Mouse (Mus musculus) thymus, adult 2 months (tissue): ENCODE data around the gene Bst1.

ENCODE experiments used
- CTCF ChIP-seq: fragments of 200-500 bp; IDR thresholded peaks from 2 replicates; pipeline ENCODE4 v1.5.1; 2012; ENCODE audit warnings: mild to moderate bottlenecking, control low read depth, low read length, moderate library complexity, borderline replicate concordance; ENCODE audit not compliant: control insufficient read depth, poor library complexity, insufficient read depth; ENCODE audit errors: extremely low read depth
- POLR2A ChIP-seq: fragments of 200-500 bp; IDR thresholded peaks from 2 replicates; pipeline ENCODE4 v1.6.1; 2012; ENCODE audit warnings: mild to moderate bottlenecking, low read length, control low read depth, moderate library complexity; ENCODE audit not compliant: control insufficient read depth, poor library complexity, insufficient read depth; ENCODE audit errors: extremely low read depth

DNA sequence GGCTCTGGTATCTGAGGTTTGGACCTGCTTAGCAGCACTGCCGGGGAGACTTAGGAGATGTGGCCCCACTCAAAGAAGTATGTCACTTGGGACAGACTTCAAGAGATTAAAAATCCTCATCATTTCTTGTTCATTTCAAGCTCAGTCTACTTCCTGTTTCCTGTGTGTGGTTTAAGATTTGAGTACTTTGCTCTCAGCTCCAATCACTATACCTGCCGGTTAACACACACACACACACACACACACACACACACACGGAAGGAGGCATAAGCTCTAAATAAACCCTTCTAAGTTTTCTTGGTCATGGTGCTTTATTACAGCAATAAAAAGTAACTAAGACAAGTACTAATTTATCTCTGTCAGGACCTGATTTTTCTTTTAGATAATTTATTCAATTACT is 47.1 kb upstream of the Bst1 start:
- TF ChIP-seq POLR2A (no peak), CTCF (no peak)
